Mouse (Mus musculus) ZHBTc4 (cell line): ENCODE measurements around the gene Nrcam.
"Not testable (repeated sequence)": the region's sequence is repeated elsewhere in the genome, so short reads cannot be mapped to it uniquely, and the experiment has no call there.

ENCODE experiments used
- DNase-seq: peaks from one replicate; pipeline ENCODE4 v3.0.0-alpha.2; 2011; ENCODE audit warnings: low read depth, low spot score

Gene Nrcam

GRCm38 (mm10) chr12:44328381-44329315, at the start of gene Nrcam:
Nrcam (plus strand) TSS chr12:44328885.
- DNase-seq, result peak; percentile 78

DNA sequence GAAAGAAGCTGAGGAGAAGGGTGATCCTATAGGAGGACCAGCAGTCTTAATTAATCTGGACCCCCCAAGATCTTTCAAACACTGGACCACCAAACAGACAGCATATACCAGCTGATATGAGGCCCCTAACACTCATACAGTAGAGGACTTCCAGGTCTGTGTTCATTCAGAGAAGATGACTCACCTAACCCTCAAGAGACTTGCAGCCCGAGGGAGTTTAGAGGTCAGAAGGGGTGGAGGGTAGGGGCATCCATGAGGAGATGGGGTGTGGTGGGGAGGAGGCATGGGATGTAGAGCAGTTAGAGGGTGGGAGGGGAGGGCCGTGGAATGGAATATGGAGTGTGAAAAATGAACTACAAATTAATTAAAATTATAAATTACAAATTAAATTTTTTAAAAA, 48.5 kb upstream of the Nrcam start:
- DNase-seq, result not testable (repeated sequence)

DNA sequence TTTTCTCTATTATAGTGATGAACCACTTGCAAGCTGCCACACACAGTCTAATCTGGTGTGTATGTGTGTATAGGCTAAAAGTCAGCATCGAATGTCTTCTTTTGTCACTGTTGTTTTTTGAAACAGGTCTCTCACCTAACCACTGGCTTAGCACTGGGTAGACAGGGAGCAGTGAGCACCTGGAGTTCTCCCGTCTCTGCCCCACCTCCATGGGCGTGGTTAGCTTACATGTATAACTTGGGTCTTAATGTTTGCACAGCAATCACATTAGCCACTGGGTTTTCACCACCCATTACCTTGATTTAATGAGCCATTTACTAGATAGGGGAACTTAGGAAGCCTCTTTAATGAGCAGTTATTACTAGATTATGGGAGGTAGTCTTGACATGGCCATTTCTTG, 47.2 kb upstream of the Nrcam start:
- peak; percentile 9 for DNase-seq

GRCm38 (mm10) chr12:44283378-44283777, 45.3 kb upstream of the Nrcam start:
- DNase-seq, result peak; percentile 21

DNA sequence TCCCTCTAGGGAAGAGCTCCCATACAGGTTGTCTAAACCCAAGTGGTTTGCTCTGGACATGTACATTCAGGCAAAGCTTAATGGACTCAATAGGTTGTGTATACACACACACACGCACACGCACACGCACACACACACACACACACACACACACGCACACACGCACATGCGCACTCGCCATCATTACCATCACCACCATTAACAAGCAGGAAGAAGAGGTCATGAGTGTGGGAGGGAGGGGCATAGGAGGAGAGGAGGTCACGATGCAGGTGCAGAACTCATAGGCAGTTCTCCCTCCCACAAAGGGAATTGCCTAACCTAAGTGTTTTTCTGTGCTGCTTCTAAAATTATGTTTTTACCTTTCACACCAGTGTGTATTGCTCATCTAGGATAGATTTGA, 41.7 kb upstream of the Nrcam start:
- DNase-seq, result no peak

DNA sequence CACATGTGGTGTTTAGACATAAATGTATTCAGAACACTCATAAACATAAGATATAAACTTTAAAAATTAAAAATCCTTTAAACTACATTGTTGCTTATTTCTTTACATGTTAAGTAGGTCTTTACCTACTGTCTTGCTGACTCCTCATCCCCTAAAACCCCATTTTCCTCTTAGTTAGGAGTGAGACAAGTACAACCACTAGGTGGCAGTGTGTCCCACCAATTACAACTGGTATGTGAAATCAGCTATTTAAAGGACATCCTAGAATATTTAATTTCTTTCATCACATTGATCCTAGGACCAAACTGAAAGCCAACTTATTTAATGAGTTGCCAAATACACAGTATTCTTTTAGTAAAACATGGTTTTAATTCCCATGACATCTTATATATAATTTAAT, 36.4 kb upstream of the Nrcam start:
- DNase-seq, result peak; percentile 69

DNA sequence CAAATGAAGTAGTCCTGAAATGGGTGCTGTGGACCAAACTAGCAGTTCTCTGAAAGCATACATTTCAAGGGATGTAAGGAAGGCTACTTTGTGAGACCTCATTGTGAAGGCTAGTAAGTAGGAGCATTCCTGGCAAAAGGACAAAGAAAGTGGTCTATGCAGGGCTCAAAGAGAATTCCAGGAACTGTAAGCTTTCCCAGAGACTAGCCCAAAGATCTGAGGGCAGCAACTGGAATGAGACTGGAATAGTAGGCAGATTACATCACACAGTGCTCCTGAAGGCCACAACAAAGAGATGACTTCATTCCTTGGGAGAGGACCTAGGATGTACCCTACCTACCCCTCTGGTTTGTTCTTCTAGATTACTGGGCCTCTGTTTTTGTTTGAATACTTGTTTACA, 27.9 kb upstream of the Nrcam start:
- no peak for DNase-seq

DNA sequence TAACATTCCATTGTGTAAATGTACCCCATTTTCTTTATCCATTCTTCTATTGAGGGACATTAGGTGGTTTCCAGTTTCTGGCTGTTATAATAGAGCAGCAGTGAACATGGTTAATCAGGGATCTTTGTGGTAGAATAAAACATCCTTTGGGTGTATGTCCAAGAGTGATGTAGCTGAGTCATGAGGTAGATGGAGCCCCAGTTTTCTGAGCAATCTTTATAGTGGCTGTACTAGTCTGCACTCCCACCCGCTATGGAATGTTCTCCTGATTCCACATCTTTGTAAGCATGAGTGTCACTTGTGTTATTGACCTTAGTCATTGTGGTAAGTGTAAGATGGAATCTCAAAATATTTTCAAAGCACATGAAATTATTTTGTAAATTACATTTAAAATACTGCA, 24.7 kb upstream of the Nrcam start:
- no peak for DNase-seq

- no peak for DNase-seq
Measured at GRCm38 (mm10) chr12:44304869-44305268, 23.8 kb upstream of the Nrcam start.

- no peak for DNase-seq
Measured at GRCm38 (mm10) chr12:44308221-44308620, 20.5 kb upstream of the Nrcam start.

- no peak for DNase-seq
Measured at GRCm38 (mm10) chr12:44315212-44315611, 13.5 kb upstream of the Nrcam start.

DNA sequence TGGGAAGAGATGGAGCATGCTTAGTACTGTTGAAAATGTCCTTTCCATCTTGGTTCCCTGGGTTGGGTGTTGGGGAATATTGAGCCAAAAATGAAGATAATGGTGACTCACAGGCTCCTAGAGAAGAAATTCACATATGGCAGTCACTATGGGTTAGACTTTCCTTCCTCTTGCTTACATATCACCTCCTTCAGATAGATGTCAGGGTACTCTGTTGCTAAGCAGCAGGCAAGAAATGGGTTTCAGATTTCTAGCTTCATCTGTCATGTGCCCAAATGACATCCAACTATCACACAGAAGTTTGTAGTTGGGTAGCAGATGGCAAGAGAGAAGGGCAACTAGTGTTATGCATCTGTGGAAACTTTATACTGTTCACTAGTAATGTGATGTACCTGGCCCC, 3.6 kb upstream of the Nrcam start:
- no peak for DNase-seq

GRCm38 (mm10) chr12:44327452-44327851, 1.2 kb upstream of the Nrcam start:
- peak; percentile 51 for DNase-seq

- peak; percentile 61 for DNase-seq
Measured at GRCm38 (mm10) chr12:44329316-44330215, 881 bp downstream of the Nrcam start.

DNA sequence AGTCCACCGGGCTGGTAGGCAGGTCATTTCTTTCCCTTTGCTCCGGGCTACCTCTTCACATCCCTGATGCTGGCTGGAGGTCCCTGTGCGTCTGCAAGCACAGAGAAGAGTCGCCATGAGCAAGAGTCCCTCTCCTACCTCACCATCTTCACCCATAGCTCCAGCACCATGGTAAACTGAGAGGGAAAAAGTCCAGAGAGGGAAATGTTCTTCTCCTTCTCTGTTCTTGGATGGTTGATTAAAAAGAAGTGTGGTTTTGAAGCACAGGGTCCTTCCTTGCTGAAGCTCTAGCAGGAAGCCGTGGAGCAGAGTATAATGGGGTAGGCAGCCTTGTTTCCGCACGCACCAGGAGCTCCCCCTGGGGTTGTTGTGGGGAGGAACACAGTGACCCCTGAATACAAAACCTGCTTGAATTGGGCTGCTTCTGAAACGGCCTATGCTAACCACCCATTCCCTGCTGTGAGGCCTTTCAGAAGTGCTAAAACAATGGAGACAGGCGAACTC, 1.6 kb downstream of the Nrcam start:
- DNase-seq, result peak; percentile 14

- no peak for DNase-seq
Measured at GRCm38 (mm10) chr12:44337136-44337640, 8.5 kb downstream of the Nrcam start.

- DNase-seq, result no peak
Measured at GRCm38 (mm10) chr12:44338195-44338622, 9.5 kb downstream of the Nrcam start.

GRCm38 (mm10) chr12:44344075-44344474, 15.4 kb downstream of the Nrcam start:
- no peak for DNase-seq

DNA sequence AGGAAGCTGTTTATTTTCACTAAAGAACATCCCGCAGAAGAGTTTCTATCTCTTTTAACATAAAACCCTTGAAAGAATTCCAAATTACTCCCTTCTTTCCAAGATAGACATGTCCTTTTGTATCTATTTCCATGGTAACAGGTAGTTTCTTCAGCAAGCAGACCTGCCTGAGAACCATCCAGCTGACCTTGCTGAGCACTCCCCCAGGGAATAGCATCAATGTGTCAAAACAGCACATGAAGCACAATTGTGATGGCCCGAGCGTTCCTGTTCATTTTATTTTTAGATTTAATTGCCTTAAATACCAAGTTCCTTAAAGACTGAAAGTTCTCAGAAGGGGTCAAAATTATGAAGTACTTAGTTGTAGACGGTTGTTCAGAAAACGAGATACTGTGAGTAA, 16.6 kb downstream of the Nrcam start:
- DNase-seq, result no peak

- no peak for DNase-seq
Measured at GRCm38 (mm10) chr12:44346143-44346542, 17.5 kb downstream of the Nrcam start.

- no peak for DNase-seq
Measured at GRCm38 (mm10) chr12:44355116-44355515, 26.4 kb downstream of the Nrcam start.

- no peak for DNase-seq
Measured at GRCm38 (mm10) chr12:44357460-44357859, 28.8 kb downstream of the Nrcam start.
